Mouse (Mus musculus) heart, embryonic 13.5 days (tissue): ENCODE data around the gene Cc2d2a. TPM values are rescaled to one million over a fixed set of nuclear protein-coding genes. Genes with fewer than 3 reads are reported as not detected.

ENCODE experiments used
- ATAC-seq: fragments of 200-750 bp; cut with Nextera tagmentation; 2 replicates; pipeline ENCODE4 v1.8.0; 2017; ENCODE audit warnings: moderate TSS enrichment; ENCODE audit not compliant: insufficient number of reproducible peaks, low FRiP score, low TSS enrichment; ENCODE audit errors: extremely low read depth
- H3K27ac ChIP-seq: fragments of 300-500 bp; sonication (generic); replicated peaks from 2 replicates; pipeline ENCODE4 v1.5.1; 2015; ENCODE audit warnings: moderate library complexity, mild to moderate bottlenecking, inconsistent platforms
- H3K27me3 ChIP-seq: fragments of 300-500 bp; sonication (generic); replicated peaks from 2 replicates; pipeline ENCODE4 v1.6.1; 2015; ENCODE audit warnings: mild to moderate bottlenecking, inconsistent platforms
- H3K36me3 ChIP-seq: fragments of 300-500 bp; sonication (generic); 2 replicates; pipeline ENCODE4 v1.6.1; 2015; ENCODE audit warnings: mild to moderate bottlenecking, inconsistent platforms
- H3K4me1 ChIP-seq: fragments of 300-500 bp; sonication (generic); 2 replicates; pipeline ENCODE4 v1.6.1; 2015; ENCODE audit warnings: inconsistent platforms
- H3K4me2 ChIP-seq: fragments of 300-500 bp; sonication (generic); 2 replicates; pipeline ENCODE4 v1.6.1; 2015; ENCODE audit warnings: inconsistent platforms, mild to moderate bottlenecking, moderate library complexity
- H3K4me3 ChIP-seq: fragments of 300-500 bp; sonication (generic); 2 replicates; pipeline ENCODE4 v1.5.1; 2015; ENCODE audit warnings: moderate library complexity, mild to moderate bottlenecking, inconsistent platforms
- H3K9ac ChIP-seq: fragments of 300-500 bp; sonication (generic); 2 replicates; pipeline ENCODE4 v1.6.1; 2015; ENCODE audit warnings: inconsistent platforms, mild to moderate bottlenecking, moderate library complexity
- H3K9me3 ChIP-seq: fragments of 300-500 bp; sonication (generic); 2 replicates; pipeline ENCODE4 v1.6.1; 2016; ENCODE audit warnings: inconsistent platforms
- WGBS: fragments of 180-500 bp; shearing (Covaris S2); methylation state at CpG from one replicate; pipeline ENCODE4 v1.1.7; 2015; ENCODE audit warnings: mixed read lengths; 5-methylcytosine and 5-hydroxymethylcytosine counted together
- polyA plus RNA-seq: library from polyadenylated mRNA; unstranded; fragments of >200 nt; fragmentation: Nextera tagmentation; extraction: Ambion mirVana; gene quantifications from 2 replicates; pipeline ENCODE4 v1.2.1, GENCODE M21; 2015

The Cc2d2a gene
- polyA plus RNA-seq, 1 experiment from 2014 or later, result 8.2 TPM

DNA sequence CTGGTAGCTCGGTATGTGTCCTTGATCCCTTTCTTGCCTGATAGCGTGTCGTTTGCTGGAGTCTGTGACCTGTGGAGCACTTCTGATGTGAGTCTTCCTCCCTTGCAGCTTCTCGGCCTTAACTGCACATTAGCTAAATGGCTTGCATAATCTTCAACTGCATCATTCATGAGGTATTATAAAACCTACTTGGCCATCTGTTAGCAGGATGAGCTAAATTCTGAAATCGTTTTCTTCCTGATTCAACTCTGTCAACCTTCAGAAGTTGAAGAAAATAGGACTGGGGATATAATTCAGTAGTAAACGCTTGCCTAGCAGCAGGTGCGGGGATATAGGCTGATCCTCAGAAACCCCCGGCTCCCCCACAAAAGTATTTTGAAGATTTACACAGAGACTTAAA is 70.2 kb downstream of the Cc2d2a start:
- H3K4me1 ChIP-seq, result peaks cover 13% of the 10 kb centered on the region
- no peaks in the 10 kb centered on the region for H3K27me3 ChIP-seq
- no peak overlapping the region for H3K4me2 ChIP-seq
- no peak overlapping the region for H3K4me3 ChIP-seq
- 83% methylated on average over 8 of the region's 8 CpGs for WGBS
- no peak overlapping the region for H3K27ac ChIP-seq
- ATAC-seq, result no peak
- no peaks in the 10 kb centered on the region for H3K9me3 ChIP-seq
- no peak overlapping the region for H3K9ac ChIP-seq
- H3K36me3 ChIP-seq, result peaks cover 68% of the 10 kb centered on the region

- no peak for ATAC-seq
- 88% methylated on average over 1 of the region's 1 CpGs for WGBS
Observed at GRCm38 (mm10) chr5:43744187-43744586, 82.0 kb downstream of the Cc2d2a start.

DNA sequence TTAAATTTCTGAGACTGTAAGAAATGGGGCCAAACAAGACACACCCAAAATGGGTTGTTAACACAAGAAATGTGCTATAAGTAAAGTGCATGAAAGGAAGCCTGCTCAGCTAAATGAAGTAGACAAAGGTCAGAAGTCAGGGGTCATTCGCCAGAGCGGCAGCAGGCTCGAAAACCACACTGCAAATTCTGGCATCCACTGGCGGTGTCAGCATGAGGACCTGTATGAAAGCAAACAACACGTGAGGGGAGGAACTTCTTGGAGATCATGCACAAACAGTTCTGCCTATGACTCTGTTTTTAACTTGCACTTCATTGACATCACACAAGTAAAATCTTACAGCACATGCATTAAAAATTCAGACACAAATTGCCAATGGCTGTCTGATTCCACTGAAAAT is 83.0 kb downstream of the Cc2d2a start:
- Histone ChIP-seq H3K4me1 (no peaks in the 10 kb centered on the region), H3K36me3 (peaks cover 61% of the 10 kb centered on the region), H3K27me3 (no peaks in the 10 kb centered on the region), H3K4me3 (no peak overlapping the region), H3K9ac (no peak overlapping the region), H3K27ac (no peak overlapping the region), H3K9me3 (no peaks in the 10 kb centered on the region), H3K4me2 (no peak overlapping the region)
- WGBS, result 75% methylated on average over 5 of the region's 5 CpGs
- ATAC-seq, result no peak

More at GRCm38 (mm10) chr5:43744187-43744586, 82.0 kb downstream of the Cc2d2a start:
- Histone ChIP-seq H3K4me3 (no peak overlapping the region), H3K4me2 (no peak overlapping the region), H3K36me3 (peaks cover 61% of the 10 kb centered on the region), H3K9me3 (no peaks in the 10 kb centered on the region), H3K27ac (no peak overlapping the region), H3K27me3 (no peaks in the 10 kb centered on the region), H3K9ac (no peak overlapping the region), H3K4me1 (no peaks in the 10 kb centered on the region)

GRCm38 (mm10) chr5:43748039-43748438 is 85.9 kb downstream of the Cc2d2a start:
- no peak overlapping the region for H3K9ac ChIP-seq
- no peaks in the 10 kb centered on the region for H3K9me3 ChIP-seq
- WGBS, result 89% methylated on average over 4 of the region's 4 CpGs
- no peak for ATAC-seq
- no peak overlapping the region for H3K27ac ChIP-seq
- H3K36me3 ChIP-seq, result peaks cover 42% of the 10 kb centered on the region
- no peaks in the 10 kb centered on the region for H3K4me1 ChIP-seq
- H3K4me3 ChIP-seq, result no peak overlapping the region
- H3K4me2 ChIP-seq, result no peak overlapping the region
- H3K27me3 ChIP-seq, result no peaks in the 10 kb centered on the region

- WGBS, result 87% methylated on average over 3 of the region's 3 CpGs
- no peak for ATAC-seq
Observed at GRCm38 (mm10) chr5:43749092-43749491, 86.9 kb downstream of the Cc2d2a start.

GRCm38 (mm10) chr5:43770618-43771354 is 108.6 kb downstream of the Cc2d2a start:
- no peak overlapping the region for H3K9ac ChIP-seq
- ATAC-seq, result no peak
- peaks cover 7% of the 10 kb centered on the region for H3K4me1 ChIP-seq
- no peak overlapping the region for H3K4me3 ChIP-seq
- H3K9me3 ChIP-seq, result no peaks in the 10 kb centered on the region
- no peaks in the 10 kb centered on the region for H3K27me3 ChIP-seq
- H3K36me3 ChIP-seq, result peaks cover 53% of the 10 kb centered on the region
- WGBS, result 73% methylated on average over 3 of the region's 3 CpGs
- no peak overlapping the region for H3K27ac ChIP-seq
- no peak overlapping the region for H3K4me2 ChIP-seq

More at GRCm38 (mm10) chr5:43749092-43749491, 86.9 kb downstream of the Cc2d2a start:
- Histone ChIP-seq H3K4me2 (no peak overlapping the region), H3K27me3 (no peaks in the 10 kb centered on the region), H3K36me3 (peaks cover 37% of the 10 kb centered on the region), H3K9me3 (no peaks in the 10 kb centered on the region), H3K4me3 (no peak overlapping the region), H3K27ac (no peak overlapping the region), H3K4me1 (no peaks in the 10 kb centered on the region), H3K9ac (no peak overlapping the region)

DNA sequence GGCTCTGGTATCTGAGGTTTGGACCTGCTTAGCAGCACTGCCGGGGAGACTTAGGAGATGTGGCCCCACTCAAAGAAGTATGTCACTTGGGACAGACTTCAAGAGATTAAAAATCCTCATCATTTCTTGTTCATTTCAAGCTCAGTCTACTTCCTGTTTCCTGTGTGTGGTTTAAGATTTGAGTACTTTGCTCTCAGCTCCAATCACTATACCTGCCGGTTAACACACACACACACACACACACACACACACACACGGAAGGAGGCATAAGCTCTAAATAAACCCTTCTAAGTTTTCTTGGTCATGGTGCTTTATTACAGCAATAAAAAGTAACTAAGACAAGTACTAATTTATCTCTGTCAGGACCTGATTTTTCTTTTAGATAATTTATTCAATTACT is 109.4 kb downstream of the Cc2d2a start:
- Histone ChIP-seq H3K4me1 (peaks cover 13% of the 10 kb centered on the region), H3K36me3 (peaks cover 47% of the 10 kb centered on the region), H3K27me3 (no peaks in the 10 kb centered on the region), H3K4me3 (no peak overlapping the region), H3K27ac (no peak overlapping the region), H3K4me2 (no peak overlapping the region), H3K9me3 (no peaks in the 10 kb centered on the region), H3K9ac (no peak overlapping the region)
- ATAC-seq, result no peak
- 84% methylated on average over 3 of the region's 3 CpGs for WGBS

DNA sequence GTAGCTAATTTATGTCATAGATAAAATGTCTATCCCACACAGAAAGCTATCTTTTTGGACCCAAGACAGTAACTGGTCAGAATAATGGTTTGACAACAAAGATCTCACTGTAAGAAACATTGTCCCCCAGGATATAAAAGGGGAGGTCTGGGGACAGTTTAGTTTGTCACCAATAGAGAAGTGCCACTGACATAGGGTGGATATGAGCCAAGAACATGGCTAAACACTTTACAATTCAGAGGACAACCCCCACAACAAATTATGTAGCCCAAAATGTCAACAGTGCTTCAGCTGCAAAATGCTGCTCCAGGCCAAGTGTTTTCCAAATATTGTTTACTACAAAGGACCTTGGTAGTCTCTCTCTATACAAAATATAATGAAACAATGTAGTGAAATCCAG is 114.3 kb downstream of the Cc2d2a start:
- H3K4me1 ChIP-seq, result peaks cover 40% of the 10 kb centered on the region
- no peak overlapping the region for H3K9ac ChIP-seq
- H3K27me3 ChIP-seq, result no peaks in the 10 kb centered on the region
- H3K27ac ChIP-seq, result peak overlapping the region; percentile 68
- peaks cover 16% of the 10 kb centered on the region for H3K36me3 ChIP-seq
- no peaks in the 10 kb centered on the region for H3K9me3 ChIP-seq
- peak overlapping the region; percentile 37; the same call in 1 of the 2 replicates for H3K4me2 ChIP-seq
- no peak for ATAC-seq
- no peak overlapping the region for H3K4me3 ChIP-seq

GRCm38 (mm10) chr5:43776993-43777392 is 114.8 kb downstream of the Cc2d2a start:
- H3K4me2 ChIP-seq, result peak overlapping the region; percentile 37
- peaks cover 13% of the 10 kb centered on the region for H3K36me3 ChIP-seq
- ATAC-seq, result no peak
- H3K27ac ChIP-seq, result peak overlapping the region; percentile 68
- peaks cover 40% of the 10 kb centered on the region for H3K4me1 ChIP-seq
- 26% methylated on average over 1 of the region's 1 CpGs for WGBS
- no peak overlapping the region for H3K9ac ChIP-seq
- H3K9me3 ChIP-seq, result no peaks in the 10 kb centered on the region
- H3K27me3 ChIP-seq, result no peaks in the 10 kb centered on the region
- H3K4me3 ChIP-seq, result no peak overlapping the region

GRCm38 (mm10) chr5:43778583-43778982 is 116.4 kb downstream of the Cc2d2a start:
- 85% methylated on average over 3 of the region's 3 CpGs for WGBS
- no peaks in the 10 kb centered on the region for H3K9me3 ChIP-seq
- H3K4me3 ChIP-seq, result no peak overlapping the region
- H3K4me1 ChIP-seq, result peaks cover 45% of the 10 kb centered on the region
- H3K4me2 ChIP-seq, result peak overlapping the region; percentile 18
- ATAC-seq, result no peak
- H3K27me3 ChIP-seq, result no peaks in the 10 kb centered on the region
- no peak overlapping the region for H3K9ac ChIP-seq
- H3K36me3 ChIP-seq, result peaks cover 8% of the 10 kb centered on the region
- H3K27ac ChIP-seq, result no peak overlapping the region

- peak overlapping the region; percentile 74 for H3K4me2 ChIP-seq
- no peaks in the 10 kb centered on the region for H3K9me3 ChIP-seq
- H3K9ac ChIP-seq, result peak overlapping the region; percentile 97
- H3K36me3 ChIP-seq, result peaks cover 8% of the 10 kb centered on the region
- WGBS, result under 1% methylated on average over 17 of the region's 61 CpGs
- H3K27me3 ChIP-seq, result no peaks in the 10 kb centered on the region
- ATAC-seq, result peak; percentile 69
- H3K4me3 ChIP-seq, result peak overlapping the region; percentile 93
- peak overlapping the region; percentile 90 for H3K27ac ChIP-seq
- peaks cover 33% of the 10 kb centered on the region for H3K4me1 ChIP-seq
Observed at GRCm38 (mm10) chr5:43781423-43781976, 119.4 kb downstream of the Cc2d2a start.
